Mouse (Mus musculus) cortical plate, adult 2 months (tissue): ENCODE results near the gene Slco1a5. TPM values are rescaled to one million over a fixed set of nuclear protein-coding genes. Genes with fewer than 3 reads are reported as not detected.

Experiments
- H3K27ac ChIP-seq: fragments of 200-500 bp; 2 replicates; pipeline ENCODE4 v1.5.1; 2012; ENCODE audit warnings: low read length, control low read depth, inconsistent platforms; ENCODE audit not compliant: insufficient read depth
- H3K4me1 ChIP-seq: fragments of 200-500 bp; 2 replicates; pipeline ENCODE4 v1.6.1; 2011; ENCODE audit warnings: low read length; ENCODE audit not compliant: control insufficient read depth, insufficient read depth
- H3K4me3 ChIP-seq: fragments of 200-500 bp; 2 replicates; pipeline ENCODE4 v1.5.1; 2011; ENCODE audit warnings: mild to moderate bottlenecking, low read length, control low read depth; ENCODE audit not compliant: insufficient read depth
- CTCF ChIP-seq: fragments of 200-500 bp; IDR thresholded peaks from 2 replicates; pipeline ENCODE4 v1.5.1; 2011; ENCODE audit warnings: mild to moderate bottlenecking, control low read depth, low read length; ENCODE audit not compliant: insufficient read depth; ENCODE audit errors: extremely low read depth
- POLR2A ChIP-seq: fragments of 200-500 bp; IDR thresholded peaks from 2 replicates; pipeline ENCODE4 v1.6.1; 2011; ENCODE audit warnings: mild to moderate bottlenecking, low read length, control low read depth; ENCODE audit not compliant: insufficient read depth; ENCODE audit errors: extremely low read depth
- polyA plus RNA-seq: library from polyadenylated mRNA; depleted of rRNA; stranded (reverse); fragments of >200 nt; gene quantifications from 2 replicates; pipeline ENCODE4 v1.2.3, GENCODE M21; 2012

Slco1a5 gene
- polyA plus RNA-seq, 1 experiment: 0.21 TPM

GRCm38 (mm10) chr6:142347431-142348385, 24.9 kb upstream of the Slco1a5 start:
- TF ChIP-seq CTCF (no peak), POLR2A (no peak)
- no peak overlapping the region for H3K27ac ChIP-seq
- H3K4me3 ChIP-seq: no peak overlapping the region
- H3K4me1 ChIP-seq: 0 out of 2 replicates have a peak, but pooled peaks cover 1% of the 10 kb centered on the region

GRCm38 (mm10) chr6:142346181-142347110, 23.7 kb upstream of the Slco1a5 start:
- 0 out of 2 replicates have a peak, but pooled peaks cover 1% of the 10 kb centered on the region for H3K4me1 ChIP-seq
- TF ChIP-seq POLR2A (no peak), CTCF (no peak)
- H3K27ac ChIP-seq: no peak overlapping the region
- peak overlapping the region; percentile 67 for H3K4me3 ChIP-seq

- H3K4me3 ChIP-seq: peak within 1 kb of the TSS; percentile 67
- H3K4me1 ChIP-seq: 0 out of 2 replicates have a peak, but pooled peaks cover 1% of the 10 kb centered on the region
- TF ChIP-seq POLR2A (peak; percentile 46; the same call in 1 of the 2 replicates), CTCF (no peak)
- peak within 1 kb of the TSS; percentile 84 for H3K27ac ChIP-seq
Measured at GRCm38 (mm10) chr6:142345440-142346038, 22.8 kb upstream of the Slco1a5 start, which contains the start of gene Pyroxd1. Pyroxd1 (plus strand) TSS chr6:142345654.

GRCm38 (mm10) chr6:142343561-142343960, 20.8 kb upstream of the Slco1a5 start:
- H3K4me1 ChIP-seq: 0 out of 2 replicates have a peak, but pooled peaks cover 1% of the 10 kb centered on the region
- H3K27ac ChIP-seq: no peak overlapping the region
- no peak overlapping the region for H3K4me3 ChIP-seq
- peak; percentile 56 for TF ChIP-seq CTCF
- TF ChIP-seq POLR2A: no peak

GRCm38 (mm10) chr6:142339576-142339975, 16.8 kb upstream of the Slco1a5 start:
- Histone ChIP-seq H3K4me1 (no peaks in the 10 kb centered on the region), H3K4me3 (no peak overlapping the region)
- TF ChIP-seq CTCF (no peak), POLR2A (no peak)

GRCm38 (mm10) chr6:142338961-142339360, 16.2 kb upstream of the Slco1a5 start:
- H3K4me1 ChIP-seq: no peaks in the 10 kb centered on the region
- no peak overlapping the region for H3K4me3 ChIP-seq
- H3K27ac ChIP-seq: no peak overlapping the region
- TF ChIP-seq POLR2A: no peak
- no peak for TF ChIP-seq CTCF

More at GRCm38 (mm10) chr6:142339576-142339975, 16.8 kb upstream of the Slco1a5 start:
- H3K27ac ChIP-seq: no peak overlapping the region

- Histone ChIP-seq H3K27ac (no peak overlapping the region), H3K4me1 (no peaks in the 10 kb centered on the region), H3K4me3 (no peak overlapping the region)
- TF ChIP-seq CTCF (no peak), POLR2A (no peak)
Measured at GRCm38 (mm10) chr6:142329201-142329600, 6.4 kb upstream of the Slco1a5 start.

GRCm38 (mm10) chr6:142326598-142326997, 3.8 kb upstream of the Slco1a5 start:
- Histone ChIP-seq H3K4me1 (no peaks in the 10 kb centered on the region; the same call in 1 of the 2 replicates), H3K27ac (no peak overlapping the region), H3K4me3 (no peak overlapping the region)
- TF ChIP-seq CTCF: no peak
- no peak for TF ChIP-seq POLR2A
